Mouse (Mus musculus): Measurements from ENCODE around the gene Scoc. TPM values are rescaled to one million over a fixed set of nuclear protein-coding genes. Genes with fewer than 3 reads are reported as not detected.

Scoc gene
- total RNA-seq (2014; rRNA removed) (319 and 385 TPM in 2 replicates), polyA plus RNA-seq (2015; fragmentation: Nextera tagmentation; extraction: Ambion mirVana) (483 and 520 TPM in 2 replicates)

GRCm38 (mm10) chr8:83458222-83458621 lies at the start of gene Scoc:
TSS of gene Scoc (minus strand) at chr8:83458391.
- H3K4me3 ChIP-seq (ENCODE audit: low read depth, low read length): no peak within 1 kb of the TSS
- no peaks in the 10 kb centered on the region for H3K4me1 ChIP-seq (ENCODE audit: insufficient read depth, low read length)
- TF ChIP-seq CTCF (IDR thresholded peaks at IDR 0.05): no peak
- H3K4me2 ChIP-seq (ENCODE audit: low read depth, low read length, poor library complexity, severe bottlenecking): no peak within 1 kb of the TSS
- H3K9ac ChIP-seq (replicated peaks; ENCODE audit: low read length, poor library complexity, severe bottlenecking): no peak within 1 kb of the TSS
- ATAC-seq (ENCODE audit: low FRiP score) (no peak), DNase-seq (ENCODE audit: low spot score) (no peak)
- no peaks in the 10 kb centered on the region for H3K27me3 ChIP-seq (ENCODE audit: insufficient read depth, low read length)
- WGBS: 86% methylated on average over 14 of the region's 14 CpGs
- H3K36me3 ChIP-seq (ENCODE audit: insufficient read depth, low read length): no peaks in the 10 kb centered on the region
- no peaks in the 10 kb centered on the region for H3K9me3 ChIP-seq (ENCODE audit: low read length)
- H3K27ac ChIP-seq (ENCODE audit: low read depth, low read length): no peak within 1 kb of the TSS

- H3K27me3 ChIP-seq (ENCODE audit: insufficient read depth, low read length): no peaks in the 10 kb centered on the region
- 61% methylated on average over 3 of the region's 3 CpGs for WGBS
- no peak for TF ChIP-seq CTCF (IDR thresholded peaks at IDR 0.05)
- no peaks in the 10 kb centered on the region for H3K9me3 ChIP-seq (ENCODE audit: low read length)
- no peak overlapping the region for H3K4me3 ChIP-seq (ENCODE audit: low read depth, low read length)
- no peaks in the 10 kb centered on the region for H3K4me1 ChIP-seq (ENCODE audit: insufficient read depth, low read length)
- H3K27ac ChIP-seq (ENCODE audit: low read depth, low read length): no peak overlapping the region
- no peak for DNase-seq (ENCODE audit: low spot score)
- ATAC-seq (ENCODE audit: low FRiP score): no peak
- no peak overlapping the region for H3K9ac ChIP-seq (replicated peaks; ENCODE audit: low read length, poor library complexity, severe bottlenecking)
- H3K36me3 ChIP-seq (ENCODE audit: insufficient read depth, low read length): no peaks in the 10 kb centered on the region
- H3K4me2 ChIP-seq (ENCODE audit: low read depth, low read length, poor library complexity, severe bottlenecking): no peak overlapping the region
Measured at GRCm38 (mm10) chr8:83459606-83460005, 1.4 kb upstream of the Scoc start.

- DNase-seq (ENCODE audit: low spot score) (no peak), ATAC-seq (ENCODE audit: low FRiP score) (no peak)
- Histone ChIP-seq H3K9ac (replicated peaks; ENCODE audit: low read length, poor library complexity, severe bottlenecking) (no peak overlapping the region), H3K4me2 (ENCODE audit: low read depth, low read length, poor library complexity, severe bottlenecking) (no peak overlapping the region), H3K4me3 (ENCODE audit: low read depth, low read length) (no peak overlapping the region), H3K36me3 (ENCODE audit: insufficient read depth, low read length) (no peaks in the 10 kb centered on the region), H3K4me1 (ENCODE audit: insufficient read depth, low read length) (no peaks in the 10 kb centered on the region), H3K9me3 (ENCODE audit: low read length) (no peaks in the 10 kb centered on the region), H3K27me3 (ENCODE audit: insufficient read depth, low read length) (no peaks in the 10 kb centered on the region), H3K27ac (ENCODE audit: low read depth, low read length) (no peak overlapping the region)
- no peak for TF ChIP-seq CTCF (IDR thresholded peaks at IDR 0.05)
- 36% methylated on average over 6 of the region's 6 CpGs for WGBS
Measured at GRCm38 (mm10) chr8:83457121-83457520, 1.1 kb downstream of the Scoc start.

- TF ChIP-seq CTCF (IDR thresholded peaks at IDR 0.05): peak; percentile 80
- Histone ChIP-seq H3K9ac (replicated peaks; ENCODE audit: low read length, poor library complexity, severe bottlenecking) (no peak overlapping the region), H3K27ac (ENCODE audit: low read depth, low read length) (no peak overlapping the region), H3K27me3 (ENCODE audit: insufficient read depth, low read length) (no peaks in the 10 kb centered on the region), H3K4me1 (ENCODE audit: insufficient read depth, low read length) (no peaks in the 10 kb centered on the region), H3K4me2 (ENCODE audit: low read depth, low read length, poor library complexity, severe bottlenecking) (no peak overlapping the region), H3K9me3 (ENCODE audit: low read length) (no peaks in the 10 kb centered on the region), H3K4me3 (ENCODE audit: low read depth, low read length) (no peak overlapping the region), H3K36me3 (ENCODE audit: insufficient read depth, low read length) (no peaks in the 10 kb centered on the region)
- DNase-seq (ENCODE audit: low spot score) (peak; percentile 58), ATAC-seq (ENCODE audit: low FRiP score) (0 out of 2 replicates have a peak, but pooled peaks have one; percentile 34)
- 19% methylated on average over 3 of the region's 3 CpGs for WGBS
Measured at GRCm38 (mm10) chr8:83451056-83451455, 7.1 kb downstream of the Scoc start.

GRCm38 (mm10) chr8:83449960-83450359 lies 8.2 kb downstream of the Scoc start:
- Histone ChIP-seq H3K4me1 (ENCODE audit: insufficient read depth, low read length) (no peaks in the 10 kb centered on the region), H3K36me3 (ENCODE audit: insufficient read depth, low read length) (no peaks in the 10 kb centered on the region), H3K4me3 (ENCODE audit: low read depth, low read length) (no peak overlapping the region), H3K27ac (ENCODE audit: low read depth, low read length) (no peak overlapping the region), H3K4me2 (ENCODE audit: low read depth, low read length, poor library complexity, severe bottlenecking) (no peak overlapping the region), H3K9me3 (ENCODE audit: low read length) (no peaks in the 10 kb centered on the region), H3K9ac (replicated peaks; ENCODE audit: low read length, poor library complexity, severe bottlenecking) (no peak overlapping the region), H3K27me3 (ENCODE audit: insufficient read depth, low read length) (no peaks in the 10 kb centered on the region)
- peak; percentile 10 for DNase-seq (ENCODE audit: low spot score)
- TF ChIP-seq CTCF (IDR thresholded peaks at IDR 0.05): peak; percentile 53
- no peak for ATAC-seq (ENCODE audit: low FRiP score)
- 73% methylated on average over 1 of the region's 1 CpGs for WGBS

- Histone ChIP-seq H3K4me2 (ENCODE audit: low read depth, low read length, poor library complexity, severe bottlenecking) (peak overlapping the region; percentile 49), H3K4me3 (ENCODE audit: low read depth, low read length) (peak overlapping the region; percentile 90), H3K27ac (ENCODE audit: low read depth, low read length) (peak overlapping the region; percentile 93), H3K36me3 (ENCODE audit: insufficient read depth, low read length) (no peaks in the 10 kb centered on the region; the same call in 1 of the 2 replicates), H3K9me3 (ENCODE audit: low read length) (no peaks in the 10 kb centered on the region), H3K4me1 (ENCODE audit: insufficient read depth, low read length) (peaks cover 3% of the 10 kb centered on the region; the same call in 1 of the 2 replicates), H3K9ac (replicated peaks; ENCODE audit: low read length, poor library complexity, severe bottlenecking) (peak overlapping the region; percentile 64), H3K27me3 (ENCODE audit: insufficient read depth, low read length) (no peaks in the 10 kb centered on the region)
- no peak for TF ChIP-seq CTCF (IDR thresholded peaks at IDR 0.05)
- ATAC-seq (ENCODE audit: low FRiP score): no peak; the same call in 1 of the 2 replicates
- DNase-seq (ENCODE audit: low spot score): peak; percentile 10
- WGBS: 16% methylated on average over 5 of the region's 5 CpGs
Measured at GRCm38 (mm10) chr8:83443052-83443400, 15.2 kb downstream of the Scoc start.

Data from midbrain, postnatal 0 days (tissue).